ENCODE assay signal across 15 mouse cellular contexts in the genomic region with DNA sequence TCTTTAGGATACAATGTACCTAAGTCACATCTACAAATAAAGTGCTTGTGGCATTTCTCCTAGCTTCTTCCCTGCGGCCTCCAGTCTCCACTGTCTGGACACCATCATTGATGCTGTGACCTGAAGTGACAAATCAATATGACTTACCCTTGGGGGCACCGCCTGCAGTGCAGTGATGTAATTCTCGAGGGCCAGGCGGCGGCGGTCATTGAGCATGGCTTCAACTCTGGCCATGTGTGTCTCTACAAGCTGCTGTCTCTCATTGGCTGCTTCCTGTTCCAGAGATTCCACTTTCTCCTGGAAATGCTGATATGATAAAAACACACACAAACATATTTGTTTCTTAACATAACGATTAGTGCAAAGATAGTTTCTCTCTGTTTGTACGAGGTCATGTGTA.
"Had no signal": no experiment of that assay in that cellular context is flagged by ENCODE, and none has a peak within 500 bp of the region (broad histone marks: within the 10 kb centered on the region; RNA-seq: fewer than 3 reads in every experiment).

No protein-coding gene starts in this region.

- H3K4me1 ChIP-seq: neural tube, embryonic 15.5 days; stomach, embryonic 15.5 days had no signal

- H3K9me3 ChIP-seq: neural tube, embryonic 15.5 days; stomach, embryonic 15.5 days had no signal

- H3K9ac ChIP-seq: neural tube, embryonic 15.5 days; stomach, embryonic 15.5 days had no signal

- H3K4me3 ChIP-seq: neural tube, embryonic 15.5 days; stomach, embryonic 15.5 days had no signal

- H3K27me3 ChIP-seq: neural tube, embryonic 15.5 days; stomach, embryonic 15.5 days had no signal

- DNase-seq: retina, postnatal 1 day; right cerebral cortex, adult 18-20 months; right cerebral cortex, postnatal 14 days; right cerebral cortex, postnatal 25 days; right cerebral cortex, postnatal 4 days; spleen, adult 18-20 months; thymus, adult 18-20 months; thymus, adult 2 months; thymus, postnatal 14 days; thymus, postnatal 25 days; thymus, postnatal 36 days; thymus, postnatal 4 days had no signal

- H3K4me2 ChIP-seq: neural tube, embryonic 15.5 days; stomach, embryonic 15.5 days had no signal

- H3K27ac ChIP-seq: neural tube, embryonic 15.5 days; stomach, embryonic 15.5 days; stomach, postnatal 0 days had no signal
